Mouse (Mus musculus) hindbrain, embryonic 16.5 days (tissue): Measurements from ENCODE around the gene Gm21170. TPM values are rescaled to one million over a fixed set of nuclear protein-coding genes. Genes with fewer than 3 reads are reported as not detected.
"Not testable (repeated sequence)": the region's sequence is repeated elsewhere in the genome, so short reads cannot be mapped to it uniquely, and the experiment has no call there.

ENCODE experiments used
- ATAC-seq: fragments of 200-750 bp; cut with Nextera tagmentation; 2 replicates; pipeline ENCODE4 v1.8.0; 2017; ENCODE audit warnings: moderate TSS enrichment, moderate library complexity
- H3K27ac ChIP-seq: fragments of 300-500 bp; sonication (generic); 2 replicates; pipeline ENCODE4 v1.5.1; 2014; ENCODE audit warnings: low read depth, mild to moderate bottlenecking, control low read depth, low read length, moderate library complexity
- H3K27me3 ChIP-seq: fragments of 300-500 bp; sonication (generic); replicated peaks from 2 replicates; pipeline ENCODE4 v1.6.1; 2014; ENCODE audit warnings: low read length; ENCODE audit not compliant: control insufficient read depth, insufficient read depth
- H3K36me3 ChIP-seq: fragments of 300-500 bp; sonication (generic); 2 replicates; pipeline ENCODE4 v1.6.1; 2014; ENCODE audit warnings: mild to moderate bottlenecking, low read length, moderate library complexity, mixed read lengths; ENCODE audit not compliant: control insufficient read depth, insufficient read depth
- H3K4me1 ChIP-seq: fragments of 300-500 bp; sonication (generic); 2 replicates; pipeline ENCODE4 v1.6.1; 2014; ENCODE audit warnings: low read depth, low read length; ENCODE audit not compliant: control insufficient read depth, insufficient read depth
- H3K4me2 ChIP-seq: fragments of 300-500 bp; sonication (generic); 2 replicates; pipeline ENCODE4 v1.6.1; 2014; ENCODE audit warnings: mild to moderate bottlenecking, low read length, control low read depth, moderate library complexity
- H3K4me3 ChIP-seq: fragments of 300-500 bp; sonication (generic); 2 replicates; pipeline ENCODE4 v1.5.1; 2014; ENCODE audit warnings: mild to moderate bottlenecking, low read length, control low read depth, moderate library complexity
- H3K9ac ChIP-seq: fragments of 300-500 bp; sonication (generic); 2 replicates; pipeline ENCODE4 v1.6.1; 2014; ENCODE audit warnings: low read depth, mild to moderate bottlenecking, control low read depth, low read length, moderate library complexity
- H3K9me3 ChIP-seq: fragments of 300-500 bp; sonication (generic); 2 replicates; pipeline ENCODE4 v1.6.1; 2014; ENCODE audit warnings: mild to moderate bottlenecking, low read length, moderate library complexity; ENCODE audit not compliant: control insufficient read depth
- WGBS: fragments of 180-500 bp; shearing (Covaris S2); extraction: QIAGEN DNeasy Blood & Tissue Kit; methylation state at CpG from one replicate; pipeline ENCODE4 v1.1.7; 2014; 5-methylcytosine and 5-hydroxymethylcytosine counted together
- polyA plus RNA-seq: library from polyadenylated mRNA; unstranded; fragments of >200 nt; fragmentation: Nextera tagmentation; extraction: Ambion mirVana; gene quantifications from 2 replicates; pipeline ENCODE4 v1.2.1, GENCODE M21; 2015

Gene Gm21170
- polyA plus RNA-seq = not detected in 2 replicates

GRCm38 (mm10) chrY:47690998-47691397, at the start of gene Gm21170:
Gene Gm21170, minus strand, starts transcription at chrY:47691098.
- H3K4me2 ChIP-seq, H3K27ac ChIP-seq: not testable (repeated sequence)
- no CpG with 5 or more reads among the region's 2 CpGs for WGBS

More at GRCm38 (mm10) chrY:47690998-47691397, at the start of gene Gm21170:
- H3K27me3 ChIP-seq, H3K36me3 ChIP-seq, H3K4me1 ChIP-seq, H3K9ac ChIP-seq, H3K9me3 ChIP-seq, ATAC-seq, H3K4me3 ChIP-seq: not testable (repeated sequence)

Other genes with a start within 250 kb of the Gm21170 start
- not detected in 2 replicates for gene Gm21256, start 240.1 kb downstream of the Gm21170 start, polyA plus RNA-seq